Mouse (Mus musculus) thymus, postnatal 10 days (tissue): ENCODE data around the gene Pde6d.
A peak's percentile ranks its signal among the peaks of the same experiment; 100 is the strongest.
"Not testable (repeated sequence)": the region's sequence is repeated elsewhere in the genome, so short reads cannot be mapped to it uniquely, and the experiment has no call there.

ENCODE experiments used
- DNase-seq, 2 experiments: peaks; one replicate each; pipeline ENCODE4 v3.0.0; 2021; ENCODE audit warnings: low spot score in 2 of 2

The Pde6d gene

GRCm38 (mm10) chr1:86569292-86569860 is 13.1 kb downstream of the Pde6d start:
- no peak for DNase-seq

- DNase-seq: no peak
Observed at GRCm38 (mm10) chr1:86568409-86568808, 14.0 kb downstream of the Pde6d start.

- no peak for DNase-seq
Observed at GRCm38 (mm10) chr1:86562663-86563062, 19.8 kb downstream of the Pde6d start.

- DNase-seq: no peak
Observed at GRCm38 (mm10) chr1:86559232-86559631, 23.2 kb downstream of the Pde6d start.

GRCm38 (mm10) chr1:86557872-86558271 is 24.6 kb downstream of the Pde6d start:
- DNase-seq: no peak

- DNase-seq: no peak
Observed at GRCm38 (mm10) chr1:86555665-86556064, 26.8 kb downstream of the Pde6d start.

GRCm38 (mm10) chr1:86551877-86552276 is 30.6 kb downstream of the Pde6d start:
- DNase-seq: no peak

- DNase-seq: no peak
Observed at GRCm38 (mm10) chr1:86551299-86551698, 31.1 kb downstream of the Pde6d start.

- no peak for DNase-seq
Observed at GRCm38 (mm10) chr1:86546797-86547196, 35.6 kb downstream of the Pde6d start.

GRCm38 (mm10) chr1:86542584-86542983 is 39.8 kb downstream of the Pde6d start:
- DNase-seq: no peak

- DNase-seq: not testable (repeated sequence)
Observed at GRCm38 (mm10) chr1:86539583-86539982, 42.8 kb downstream of the Pde6d start.

- peak in 1 of 2 experiments; percentile 46 for DNase-seq
Observed at GRCm38 (mm10) chr1:86538383-86538782, 44.0 kb downstream of the Pde6d start.

GRCm38 (mm10) chr1:86533411-86534130 is 48.9 kb downstream of the Pde6d start:
- no peak for DNase-seq

- DNase-seq: peak; percentile 87 to 97
Observed at GRCm38 (mm10) chr1:86532362-86533051, 49.9 kb downstream of the Pde6d start.

- peak in 1 of 2 experiments; percentile 16 for DNase-seq
Observed at GRCm38 (mm10) chr1:86531547-86532321, 50.7 kb downstream of the Pde6d start.

- no peak for DNase-seq
Observed at GRCm38 (mm10) chr1:86530871-86531546, 51.4 kb downstream of the Pde6d start.

GRCm38 (mm10) chr1:86529590-86529989 is 52.8 kb downstream of the Pde6d start:
- no peak for DNase-seq

- DNase-seq: peak; percentile 48 to 53
Observed at GRCm38 (mm10) chr1:86528571-86529180, 53.8 kb downstream of the Pde6d start.

GRCm38 (mm10) chr1:86527599-86528486 is 54.6 kb downstream of the Pde6d start:
- peak; percentile 91 to 98 for DNase-seq
